Mouse (Mus musculus): Measurements from ENCODE around the gene Usp19. TPM values are rescaled to one million over a fixed set of nuclear protein-coding genes. Genes with fewer than 3 reads are reported as not detected.

Gene Usp19
- polyA plus RNA-seq, 1 experiment from 2014 or later: 68.0 TPM

DNA sequence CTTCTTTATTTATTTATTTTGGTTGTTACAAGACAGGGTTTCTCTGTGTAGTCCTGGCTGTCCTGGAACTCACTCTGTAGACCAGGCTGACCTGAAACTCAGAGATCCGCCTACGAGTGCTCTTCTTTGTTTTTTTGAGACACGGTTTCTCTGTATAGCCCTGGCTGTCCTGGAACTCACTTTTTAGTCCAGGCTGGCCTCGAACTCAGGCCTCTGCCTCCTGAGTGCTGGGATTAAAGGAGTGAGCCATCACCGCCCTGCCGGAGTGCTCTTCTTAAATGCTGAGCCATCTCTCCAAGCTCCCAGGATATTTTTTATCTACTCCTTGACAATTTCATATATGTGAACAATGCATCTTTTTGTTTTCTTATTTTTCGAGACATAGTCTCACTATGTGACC is 16.5 kb downstream of the Usp19 start:
- Histone ChIP-seq H3K4me1 (peaks cover 25% of the 10 kb centered on the region), H3K9me3 (replicated peaks) (no peaks in the 10 kb centered on the region), H3K27ac (replicated peaks) (no peak overlapping the region; the same call in 1 of the 2 replicates), H3K4me2 (peak overlapping the region; percentile 88), H3K9ac (replicated peaks) (no peak overlapping the region), H3K36me3 (peaks cover 35% of the 10 kb centered on the region), H3K4me3 (replicated peaks) (no peak overlapping the region; the same call in 1 of the 2 replicates), H3K27me3 (replicated peaks) (no peaks in the 10 kb centered on the region)
- 90% methylated on average over 7 of the region's 7 CpGs for WGBS
- no peak for ATAC-seq (ENCODE audit: low FRiP score)

DNA sequence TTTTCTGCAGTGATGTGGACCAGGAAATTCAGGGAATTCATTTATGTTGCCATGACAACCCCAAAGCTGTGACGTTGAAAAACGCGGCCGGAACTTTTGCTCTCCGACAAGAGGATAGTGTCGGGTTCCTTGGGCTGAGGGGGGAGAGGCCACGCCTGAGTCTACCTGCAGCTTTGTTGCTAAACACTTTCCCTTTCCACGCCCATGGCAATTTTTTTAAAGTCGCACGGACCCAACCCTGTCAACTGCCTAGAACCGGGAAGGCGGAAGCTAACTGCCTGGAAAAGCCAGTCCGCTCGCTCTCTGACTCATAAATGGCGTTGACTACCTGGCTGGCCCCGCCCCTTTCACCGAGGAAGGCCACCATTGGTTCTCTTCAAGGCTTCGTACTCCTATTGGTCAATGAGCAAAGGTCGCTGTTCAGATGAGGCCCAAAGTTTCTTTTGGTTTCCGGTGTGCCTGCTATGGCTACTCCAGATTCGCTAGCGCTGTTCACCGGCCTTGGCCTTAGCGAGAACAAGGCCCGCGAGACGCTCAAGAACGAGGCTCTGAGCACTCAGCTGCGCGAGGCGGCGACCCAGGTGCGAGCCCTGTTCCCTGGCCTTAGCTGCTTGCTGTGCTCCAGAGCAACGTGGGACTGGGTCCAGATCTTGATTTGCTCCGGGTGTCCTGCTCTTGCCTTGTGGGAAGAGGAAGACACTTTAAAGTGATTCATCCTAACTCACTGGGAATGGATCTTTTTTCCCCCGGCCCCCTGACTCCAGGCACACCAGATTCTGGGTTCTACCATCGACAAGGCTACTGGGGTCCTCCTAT is 17.4 kb downstream of the Usp19 start, which contains the start of gene Qars:
Qars (plus strand) TSS at position 88 of the 816 bp plus-strand sequence.
- H3K27ac ChIP-seq (replicated peaks): peak within 1 kb of the TSS; percentile 89

DNA sequence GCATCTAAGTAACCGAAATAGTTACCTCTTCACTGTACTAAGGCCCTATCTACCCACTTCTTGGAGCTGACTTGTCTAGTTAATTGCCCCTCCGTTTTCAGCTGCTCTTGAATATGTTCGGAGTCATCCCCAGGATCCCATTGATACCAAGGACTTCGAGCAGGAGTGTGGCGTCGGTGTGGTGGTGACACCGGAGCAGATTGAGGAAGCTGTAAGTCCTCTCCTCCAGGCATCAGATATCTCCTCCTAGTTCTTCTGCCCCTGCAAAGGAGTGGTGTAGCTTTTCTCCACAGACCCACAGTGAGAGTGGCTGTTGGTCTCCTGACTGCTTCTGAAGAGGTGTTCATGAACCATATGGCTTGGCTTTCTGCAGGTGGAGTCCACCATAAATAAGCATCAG is 18.4 kb downstream of the Usp19 start:
- no peak overlapping the region for H3K27ac ChIP-seq (replicated peaks)
- H3K9me3 ChIP-seq (replicated peaks): no peaks in the 10 kb centered on the region
- peaks cover 25% of the 10 kb centered on the region for H3K4me1 ChIP-seq
- peak overlapping the region; percentile 77 for H3K4me3 ChIP-seq (replicated peaks)
- 87% methylated on average over 7 of the region's 7 CpGs for WGBS
- peak overlapping the region; percentile 88 for H3K4me2 ChIP-seq
- H3K36me3 ChIP-seq: peaks cover 38% of the 10 kb centered on the region
- no peak for ATAC-seq (ENCODE audit: low FRiP score)
- H3K27me3 ChIP-seq (replicated peaks): no peaks in the 10 kb centered on the region
- peak overlapping the region; percentile 60 for H3K9ac ChIP-seq (replicated peaks)

More for the DNA sequence above, 17.4 kb downstream of the Usp19 start, which contains the start of gene Qars:
- no peaks in the 10 kb centered on the region for H3K27me3 ChIP-seq (replicated peaks)
- no peaks in the 10 kb centered on the region for H3K9me3 ChIP-seq (replicated peaks)
- ATAC-seq (ENCODE audit: low FRiP score): peak; percentile 97
- H3K4me2 ChIP-seq: peak within 1 kb of the TSS; percentile 88
- H3K4me1 ChIP-seq: peaks cover 25% of the 10 kb centered on the region
- H3K4me3 ChIP-seq (replicated peaks): peak within 1 kb of the TSS; percentile 77
- H3K9ac ChIP-seq (replicated peaks): peak within 1 kb of the TSS; percentile 60
- H3K36me3 ChIP-seq: peaks cover 36% of the 10 kb centered on the region
- under 1% methylated on average over 37 of the region's 37 CpGs for WGBS

DNA sequence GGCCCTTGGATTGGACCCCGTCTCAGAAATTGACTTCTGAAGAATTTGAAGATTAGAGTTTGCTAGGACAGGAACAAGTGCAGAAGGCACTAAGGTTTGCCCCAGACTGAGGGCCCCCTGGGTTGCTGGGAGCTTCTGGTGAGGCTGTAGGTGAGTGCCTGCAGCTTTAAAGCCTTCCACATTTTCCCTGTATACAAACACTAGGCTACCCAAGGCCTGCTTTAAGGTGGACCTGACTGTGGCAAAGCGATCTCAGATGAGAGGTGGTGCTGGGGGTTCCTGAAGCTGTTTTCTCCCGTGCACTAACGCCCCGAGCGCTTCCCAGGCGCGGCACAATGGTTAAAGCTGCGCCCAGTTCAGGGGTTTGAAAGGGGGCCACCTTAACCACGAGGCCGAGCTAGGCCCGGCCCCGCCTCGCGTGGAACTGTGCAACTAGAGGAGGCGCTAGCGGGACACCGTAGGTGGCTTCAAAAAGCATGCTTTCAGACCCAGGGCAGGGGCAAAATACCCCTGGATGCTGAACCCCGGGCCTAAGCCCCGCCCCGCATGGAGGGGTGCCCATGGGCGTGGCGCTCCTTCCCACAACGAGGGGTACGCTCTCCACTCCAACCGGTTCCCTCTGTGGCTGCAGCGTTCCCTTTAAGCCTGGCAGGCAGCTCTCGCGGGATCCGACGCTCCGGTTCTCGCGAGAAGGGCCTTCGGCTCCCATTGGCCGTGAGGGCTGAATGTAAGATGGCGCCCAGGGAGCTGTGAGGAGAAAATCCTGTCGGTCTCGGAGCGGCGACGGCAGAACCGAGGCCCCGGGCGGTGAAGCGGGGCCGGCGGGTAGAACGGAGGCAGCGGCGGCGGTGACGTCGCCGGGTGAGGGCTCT is 26.2 kb downstream of the Usp19 start, which contains the start of gene Qrich1:
Qrich1 (plus strand) TSS at position 427 of the 872 bp plus-strand sequence.
- Histone ChIP-seq H3K27ac (replicated peaks) (peak within 1 kb of the TSS; percentile 100), H3K36me3 (peaks cover 42% of the 10 kb centered on the region), H3K27me3 (replicated peaks) (no peaks in the 10 kb centered on the region), H3K4me1 (peaks cover 32% of the 10 kb centered on the region), H3K4me3 (replicated peaks) (peak within 1 kb of the TSS; percentile 94), H3K4me2 (peak within 1 kb of the TSS; percentile 90), H3K9ac (replicated peaks) (peak within 1 kb of the TSS; percentile 94), H3K9me3 (replicated peaks) (no peaks in the 10 kb centered on the region)
- ATAC-seq (ENCODE audit: low FRiP score): peak; percentile 96
- 1% methylated on average over 55 of the region's 55 CpGs for WGBS

DNA sequence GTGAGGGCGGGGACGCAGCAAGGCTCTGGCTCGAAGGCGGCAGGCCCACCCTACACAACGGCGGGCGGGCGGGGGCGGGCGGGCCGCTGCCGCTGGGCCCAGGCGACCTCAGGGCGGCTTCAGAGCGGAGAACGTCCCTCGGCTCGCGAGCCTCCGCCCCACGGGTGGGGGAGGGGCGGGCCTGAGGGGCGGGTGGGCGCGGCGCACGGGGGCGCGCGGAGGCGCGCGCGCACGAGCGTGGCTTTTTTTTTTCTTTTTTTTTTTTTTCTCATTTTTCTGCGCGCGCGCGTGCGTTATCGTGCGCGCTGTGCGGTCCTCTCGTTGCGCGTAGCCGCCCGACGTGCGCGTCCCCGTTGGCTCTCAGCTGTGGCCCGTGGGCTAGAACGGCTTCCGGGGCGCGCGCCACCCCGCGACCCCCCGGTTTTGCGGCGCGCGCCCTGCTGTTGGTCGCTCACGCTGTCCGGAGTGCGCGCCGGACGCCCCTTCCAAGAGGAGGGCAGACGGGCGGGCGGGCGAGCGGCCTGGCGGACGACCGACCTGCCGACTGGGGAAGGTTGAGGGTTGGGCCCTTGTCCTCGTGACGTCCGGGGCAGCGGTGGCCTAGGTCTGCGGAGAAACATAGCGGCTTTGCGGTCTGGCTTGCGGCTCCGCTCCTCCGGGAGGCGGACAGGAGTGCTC is 27.0 kb downstream of the Usp19 start:
- H3K4me3 ChIP-seq (replicated peaks): peak overlapping the region; percentile 94
- ATAC-seq (ENCODE audit: low FRiP score): peak; percentile 77
- H3K4me1 ChIP-seq: peaks cover 38% of the 10 kb centered on the region
- H3K9ac ChIP-seq (replicated peaks): peak overlapping the region; percentile 94
- H3K36me3 ChIP-seq: peaks cover 34% of the 10 kb centered on the region
- WGBS: under 1% methylated on average over 78 of the region's 95 CpGs
- H3K27ac ChIP-seq (replicated peaks): peak overlapping the region; percentile 100
- no peaks in the 10 kb centered on the region for H3K27me3 ChIP-seq (replicated peaks)
- H3K9me3 ChIP-seq (replicated peaks): no peaks in the 10 kb centered on the region
- peak overlapping the region; percentile 90 for H3K4me2 ChIP-seq

DNA sequence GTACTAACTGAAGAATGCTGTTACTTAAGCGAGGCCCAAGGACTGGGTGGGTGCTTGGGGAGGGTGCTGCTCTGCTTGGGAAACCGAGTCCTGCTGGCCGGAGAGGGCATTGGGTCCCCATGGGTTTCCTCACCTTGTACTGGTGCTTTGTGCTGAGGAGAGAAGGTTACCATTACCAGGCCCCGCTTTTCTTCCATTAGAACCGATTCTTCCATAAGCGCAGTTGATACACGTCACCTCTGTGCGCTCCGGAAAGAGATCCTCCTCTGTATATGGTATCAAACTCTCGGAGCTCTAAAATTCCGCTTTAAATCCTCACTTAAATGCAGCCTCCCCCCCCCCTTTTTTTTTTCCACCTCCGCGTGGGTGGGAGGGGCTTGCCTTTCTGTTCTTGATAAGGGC is 27.5 kb downstream of the Usp19 start:
- Histone ChIP-seq H3K9ac (replicated peaks) (peak overlapping the region; percentile 94), H3K27ac (replicated peaks) (peak overlapping the region; percentile 100), H3K9me3 (replicated peaks) (no peaks in the 10 kb centered on the region), H3K4me2 (peak overlapping the region; percentile 90), H3K4me1 (peaks cover 38% of the 10 kb centered on the region), H3K27me3 (replicated peaks) (no peaks in the 10 kb centered on the region), H3K36me3 (peaks cover 29% of the 10 kb centered on the region), H3K4me3 (replicated peaks) (peak overlapping the region; percentile 94)
- under 1% methylated on average over 13 of the region's 13 CpGs for WGBS
- ATAC-seq (ENCODE audit: low FRiP score): peak; percentile 11; the same call in 1 of the 2 replicates

DNA sequence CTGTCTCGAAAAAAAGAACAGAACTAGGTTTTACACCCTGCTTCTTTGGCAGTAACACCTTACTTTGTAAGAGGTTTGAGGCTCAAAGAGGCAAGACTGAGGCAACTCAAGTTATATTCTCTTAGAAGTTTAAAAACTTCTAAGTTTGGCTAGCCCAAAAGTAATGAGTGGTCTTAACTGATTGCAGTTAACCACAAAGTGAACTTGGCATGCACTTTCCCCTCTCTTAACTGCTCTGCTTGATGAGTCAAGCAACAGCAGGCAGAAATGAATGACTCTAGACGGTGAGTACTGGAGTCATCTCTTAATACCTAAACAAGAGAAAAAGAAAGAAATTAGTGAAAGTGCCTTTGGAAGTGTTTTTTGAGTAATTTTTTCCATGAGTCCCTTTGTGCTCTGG is 31.2 kb downstream of the Usp19 start:
- no peak overlapping the region for H3K9ac ChIP-seq (replicated peaks)
- no peak overlapping the region for H3K4me2 ChIP-seq
- no peaks in the 10 kb centered on the region for H3K27me3 ChIP-seq (replicated peaks)
- H3K36me3 ChIP-seq: no peaks in the 10 kb centered on the region
- H3K9me3 ChIP-seq (replicated peaks): no peaks in the 10 kb centered on the region
- no peak overlapping the region for H3K4me3 ChIP-seq (replicated peaks)
- ATAC-seq (ENCODE audit: low FRiP score): no peak
- no peak overlapping the region for H3K27ac ChIP-seq (replicated peaks)
- peaks cover 33% of the 10 kb centered on the region for H3K4me1 ChIP-seq
- WGBS: 94% methylated on average over 2 of the region's 2 CpGs

DNA sequence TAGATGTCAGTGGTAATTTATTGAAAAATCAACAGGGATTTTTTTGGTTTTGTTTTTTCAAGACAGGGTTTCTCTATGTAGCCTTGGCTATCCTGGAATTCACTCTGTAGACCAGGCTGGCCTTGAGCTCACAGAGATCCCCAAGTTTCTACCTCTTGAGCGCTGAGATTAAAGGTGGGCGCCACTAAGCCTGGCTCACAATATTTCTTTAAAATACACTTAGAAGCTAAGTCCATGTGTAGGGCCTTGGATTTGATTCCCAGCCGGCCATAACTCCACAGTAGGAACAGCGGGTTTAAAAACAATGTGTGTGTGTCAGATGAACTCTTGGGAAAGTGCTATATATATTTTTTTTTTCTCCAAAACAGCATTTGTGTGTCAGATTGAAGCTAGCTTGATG is 32.9 kb downstream of the Usp19 start:
- H3K4me2 ChIP-seq: no peak overlapping the region
- no peak overlapping the region for H3K9ac ChIP-seq (replicated peaks)
- WGBS: 95% methylated on average over 4 of the region's 4 CpGs
- H3K4me1 ChIP-seq: peaks cover 33% of the 10 kb centered on the region
- peaks cover 2% of the 10 kb centered on the region; the same call in 1 of the 2 replicates for H3K36me3 ChIP-seq
- ATAC-seq (ENCODE audit: low FRiP score): no peak
- H3K27ac ChIP-seq (replicated peaks): no peak overlapping the region
- H3K9me3 ChIP-seq (replicated peaks): no peaks in the 10 kb centered on the region
- H3K27me3 ChIP-seq (replicated peaks): no peaks in the 10 kb centered on the region
- H3K4me3 ChIP-seq (replicated peaks): no peak overlapping the region

DNA sequence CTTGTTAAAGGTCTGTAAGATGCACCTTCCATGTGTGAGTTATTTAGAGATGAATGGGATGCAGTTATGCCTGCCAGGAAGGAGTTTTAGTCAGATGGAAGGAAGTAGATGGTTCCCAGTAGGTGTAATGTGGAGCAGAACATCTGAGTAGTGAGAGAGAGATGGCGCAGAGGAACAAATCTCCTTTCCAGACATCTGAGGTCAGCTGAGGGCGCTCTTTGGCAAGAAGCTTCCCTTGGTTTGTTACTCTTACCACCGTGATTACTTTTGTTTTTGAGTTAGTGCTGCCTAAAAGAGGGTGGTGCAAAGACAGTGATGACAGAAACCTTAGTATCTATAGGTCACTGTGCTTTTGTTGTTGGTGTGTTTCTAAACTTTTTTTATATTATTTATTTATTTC is 35.0 kb downstream of the Usp19 start:
- no peaks in the 10 kb centered on the region for H3K9me3 ChIP-seq (replicated peaks)
- H3K4me2 ChIP-seq: no peak overlapping the region
- no peaks in the 10 kb centered on the region for H3K27me3 ChIP-seq (replicated peaks)
- peaks cover 16% of the 10 kb centered on the region; the same call in 1 of the 2 replicates for H3K4me1 ChIP-seq
- H3K9ac ChIP-seq (replicated peaks): no peak overlapping the region
- ATAC-seq (ENCODE audit: low FRiP score): no peak
- no peak overlapping the region for H3K27ac ChIP-seq (replicated peaks)
- H3K4me3 ChIP-seq (replicated peaks): no peak overlapping the region
- 91% methylated on average over 3 of the region's 3 CpGs for WGBS
- peaks cover 21% of the 10 kb centered on the region for H3K36me3 ChIP-seq

DNA sequence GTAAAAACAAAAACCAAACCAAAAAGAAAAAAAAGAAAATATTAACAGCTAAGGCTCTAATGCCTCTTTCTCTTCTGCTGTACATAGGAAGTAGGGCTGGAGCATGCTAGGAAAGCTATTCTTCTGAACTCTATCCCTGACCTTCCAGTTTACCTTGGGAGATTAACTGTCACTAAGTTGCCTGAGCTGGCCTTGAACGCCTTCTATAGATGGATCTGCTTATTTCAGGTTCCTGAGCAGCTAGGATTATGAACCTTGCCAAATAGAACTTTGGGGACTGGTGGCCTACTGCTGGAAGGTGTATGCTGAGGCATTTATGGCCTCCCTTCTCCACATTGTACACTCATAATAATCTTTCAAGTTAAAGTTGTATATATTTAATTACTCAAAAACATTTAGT is 40.6 kb downstream of the Usp19 start:
- Histone ChIP-seq H3K27me3 (replicated peaks) (no peaks in the 10 kb centered on the region), H3K4me3 (replicated peaks) (no peak overlapping the region), H3K4me1 (no peaks in the 10 kb centered on the region), H3K4me2 (no peak overlapping the region), H3K27ac (replicated peaks) (no peak overlapping the region), H3K9ac (replicated peaks) (no peak overlapping the region), H3K9me3 (replicated peaks) (no peaks in the 10 kb centered on the region), H3K36me3 (peaks cover 70% of the 10 kb centered on the region)
- ATAC-seq (ENCODE audit: low FRiP score): no peak
- 92% methylated on average over 1 of the region's 1 CpGs for WGBS

DNA sequence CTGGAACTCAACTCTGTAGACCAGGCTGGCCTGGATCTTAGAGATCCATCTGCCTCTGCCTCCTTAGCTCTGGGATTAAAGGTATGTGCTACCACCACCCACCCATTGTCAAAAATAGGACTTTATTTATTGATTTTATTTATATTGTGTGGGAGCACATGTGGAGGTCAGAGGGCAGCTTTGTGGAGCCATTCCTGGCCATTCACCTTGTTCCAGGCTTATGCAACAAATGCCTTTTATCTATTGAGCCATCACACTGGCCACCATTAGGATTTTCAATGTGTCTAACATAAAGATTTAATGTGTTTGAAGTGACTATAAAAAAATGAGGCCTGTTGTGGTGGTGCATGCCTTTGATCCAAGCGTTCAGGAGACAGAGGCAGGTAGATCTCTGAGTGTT is 41.1 kb downstream of the Usp19 start:
- Histone ChIP-seq H3K9ac (replicated peaks) (no peak overlapping the region), H3K4me3 (replicated peaks) (no peak overlapping the region), H3K27me3 (replicated peaks) (no peaks in the 10 kb centered on the region), H3K4me1 (no peaks in the 10 kb centered on the region), H3K4me2 (no peak overlapping the region), H3K27ac (replicated peaks) (no peak overlapping the region), H3K36me3 (peaks cover 75% of the 10 kb centered on the region), H3K9me3 (replicated peaks) (no peaks in the 10 kb centered on the region)
- no peak for ATAC-seq (ENCODE audit: low FRiP score)
- WGBS: 90% methylated on average over 1 of the region's 1 CpGs

Data from neural tube, embryonic 15.5 days (tissue).